Mouse (Mus musculus) bone marrow, adult 2 months (tissue): ENCODE results near the gene Crisp3. TPM values are rescaled to one million over a fixed set of nuclear protein-coding genes. Genes with fewer than 3 reads are reported as not detected.
"Not testable (repeated sequence)": the region's sequence is repeated elsewhere in the genome, so short reads cannot be mapped to it uniquely, and the experiment has no call there.

Source experiments
- H3K27ac ChIP-seq: fragments of 200-500 bp; 2 replicates; pipeline ENCODE4 v1.5.1; 2012; ENCODE audit warnings: low read depth, mild to moderate bottlenecking, control low read depth, inconsistent platforms, low read length; ENCODE audit not compliant: control insufficient read depth, poor library complexity, insufficient read depth
- H3K4me1 ChIP-seq: fragments of 200-500 bp; 2 replicates; pipeline ENCODE4 v1.6.1; 2011; ENCODE audit warnings: low read length; ENCODE audit not compliant: control insufficient read depth, insufficient read depth
- H3K4me3 ChIP-seq: fragments of 200-500 bp; replicated peaks from 2 replicates; pipeline ENCODE3; 2011; ENCODE audit warnings: mild to moderate bottlenecking, low read depth, low read length, control low read depth; ENCODE audit not compliant: control insufficient read depth
- CTCF ChIP-seq: fragments of 200-500 bp; IDR thresholded peaks from 2 replicates; pipeline ENCODE4 v1.5.1; 2011; ENCODE audit warnings: low read length, control low read depth; ENCODE audit not compliant: control insufficient read depth, insufficient read depth
- POLR2A ChIP-seq: fragments of 200-500 bp; IDR thresholded peaks from 2 replicates; pipeline ENCODE4 v1.6.1; 2011; ENCODE audit warnings: low read depth, mild to moderate bottlenecking, control low read depth, low read length, borderline replicate concordance; ENCODE audit not compliant: control insufficient read depth
- WGBS: fragments of 180-500 bp; shearing (Covaris S2); methylation state at CpG from one replicate; pipeline ENCODE4 v1.1.7; 2018; 5-methylcytosine and 5-hydroxymethylcytosine counted together
- polyA plus RNA-seq: library from polyadenylated mRNA; stranded (reverse); fragments of >200 nt; gene quantifications from 2 replicates; pipeline ENCODE4 v1.2.4, GENCODE M21; 2011; ENCODE audit warnings: low replicate concordance; ENCODE audit not compliant: missing spikeins, insufficient read depth, insufficient read length

Gene Crisp3
- not detected in 2 replicates for polyA plus RNA-seq

DNA sequence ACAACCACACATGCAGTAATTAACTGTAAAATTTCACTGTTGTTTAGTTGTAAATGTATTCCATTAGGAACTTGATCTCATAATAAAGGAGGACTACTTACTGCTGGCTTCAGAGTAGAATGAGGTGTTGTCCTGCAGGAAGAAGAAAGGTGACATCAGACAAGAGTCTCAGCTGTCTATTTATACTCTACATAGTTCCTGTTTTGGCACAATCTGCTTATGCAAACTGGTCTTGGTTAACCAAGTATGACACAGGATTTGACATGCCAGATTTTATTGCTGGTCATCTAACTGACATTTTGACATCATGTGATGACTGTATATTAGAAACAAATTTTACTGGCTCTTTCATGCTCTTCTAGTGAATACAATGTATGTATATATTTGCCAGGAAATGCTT is at the start of gene Crisp3:
Gene Crisp3 (minus strand): TSS at position 154 of the 400 bp plus-strand sequence.
- Histone ChIP-seq H3K27ac (no peak within 1 kb of the TSS), H3K4me3 (no peak within 1 kb of the TSS), H3K4me1 (no peaks in the 10 kb centered on the region)
- no peak for TF ChIP-seq POLR2A
- TF ChIP-seq CTCF, result no peak

- TF ChIP-seq POLR2A (no peak), CTCF (no peak)
- WGBS, result 71% methylated on average over 2 of the region's 2 CpGs
- H3K4me1 ChIP-seq, result no peaks in the 10 kb centered on the region
- H3K4me3 ChIP-seq, result no peak overlapping the region
- H3K27ac ChIP-seq, result no peak overlapping the region
Observed at GRCm38 (mm10) chr17:40285435-40285834, 43.3 kb upstream of the Crisp3 start.

GRCm38 (mm10) chr17:40275519-40275918 is 33.4 kb upstream of the Crisp3 start:
- Histone ChIP-seq H3K27ac (no peak overlapping the region), H3K4me1 (no peaks in the 10 kb centered on the region), H3K4me3 (no peak overlapping the region)
- 67% methylated on average over 1 of the region's 1 CpGs for WGBS
- TF ChIP-seq POLR2A (no peak), CTCF (no peak)

DNA sequence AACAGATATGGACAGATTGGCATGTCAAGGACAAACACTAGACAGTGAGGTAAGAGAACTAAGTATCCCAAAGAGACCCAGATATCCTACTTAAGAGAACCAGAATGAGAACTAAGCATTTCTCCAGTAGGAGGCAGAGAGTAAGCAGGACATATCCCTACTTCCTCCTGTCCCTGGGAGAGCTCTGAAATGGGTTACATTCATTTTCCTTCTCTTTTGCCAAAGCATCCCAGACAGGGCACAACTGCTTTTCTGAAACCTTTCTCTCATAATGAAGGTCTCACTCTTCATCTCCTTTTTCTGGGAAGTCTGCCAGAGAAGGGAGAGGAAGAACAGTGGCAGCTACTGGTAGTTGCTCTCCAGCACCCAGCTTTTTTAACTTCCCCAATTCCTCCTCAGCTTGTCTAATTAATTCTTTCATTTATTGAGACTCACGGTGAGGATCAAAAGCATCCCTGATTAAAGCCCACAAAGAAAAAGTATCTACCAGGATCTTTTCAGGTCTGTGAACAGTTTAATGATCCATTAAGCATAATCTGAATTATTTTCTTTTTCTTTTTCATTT is 32.9 kb upstream of the Crisp3 start:
- Histone ChIP-seq H3K4me1 (no peaks in the 10 kb centered on the region), H3K4me3 (no peak overlapping the region), H3K27ac (no peak overlapping the region)
- no peak for TF ChIP-seq POLR2A
- no peak for TF ChIP-seq CTCF
- WGBS, result 13% methylated on average over 1 of the region's 1 CpGs

GRCm38 (mm10) chr17:40252487-40252886 is 10.4 kb upstream of the Crisp3 start:
- TF ChIP-seq POLR2A (no peak), CTCF (no peak)
- Histone ChIP-seq H3K4me1 (no peaks in the 10 kb centered on the region), H3K4me3 (no peak overlapping the region), H3K27ac (no peak overlapping the region)
- WGBS, result 18% methylated on average over 1 of the region's 1 CpGs

DNA sequence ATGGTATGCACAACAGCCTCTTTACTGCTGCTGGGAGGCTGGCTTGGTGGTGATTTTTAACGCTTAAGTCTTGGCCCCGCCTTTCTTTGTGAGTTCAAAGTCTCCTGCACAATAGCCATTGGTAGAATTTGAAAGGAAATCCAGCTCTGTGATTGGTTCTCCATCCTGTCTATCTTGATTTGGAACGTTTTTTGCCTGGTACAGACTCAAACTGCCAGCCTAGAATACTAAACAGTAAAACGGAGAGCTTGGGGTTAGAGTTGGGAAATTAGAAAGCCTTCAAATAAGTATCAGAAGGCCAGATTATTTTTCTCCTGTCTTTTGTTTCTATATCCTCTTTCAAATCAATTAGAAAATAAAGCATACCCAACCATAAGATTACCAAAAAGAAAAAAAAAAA is 33.5 kb downstream of the Crisp3 start, which contains the start of gene Pgk2:
Gene Pgk2 (minus strand): TSS at position 101 of the 400 bp plus-strand sequence.
- WGBS, result 71% methylated on average over 4 of the region's 4 CpGs
- H3K27ac ChIP-seq, result no peak within 1 kb of the TSS

DNA sequence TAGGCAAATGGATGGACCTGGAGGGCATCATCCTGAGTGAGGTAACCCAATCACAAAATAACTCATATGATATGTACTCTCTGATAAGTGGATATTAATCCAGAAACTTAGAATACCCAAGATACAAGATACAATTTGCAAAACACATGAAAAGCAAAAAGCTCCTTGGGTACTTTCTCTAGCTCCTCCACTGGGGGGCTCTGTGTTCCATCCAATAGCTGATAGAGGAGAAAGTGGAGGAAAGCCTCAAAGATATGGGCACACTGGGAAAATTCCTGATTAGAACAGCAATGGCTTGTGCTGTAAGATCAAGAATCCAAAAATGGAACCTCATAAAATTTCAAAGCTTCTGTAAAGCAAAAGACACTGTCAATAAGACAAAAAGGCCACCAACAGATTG is 40.3 kb downstream of the Crisp3 start:
- not testable (repeated sequence) for H3K4me1 ChIP-seq, H3K4me3 ChIP-seq, H3K27ac ChIP-seq

More for the DNA sequence above, 33.5 kb downstream of the Crisp3 start, which contains the start of gene Pgk2:
- no peak for TF ChIP-seq CTCF
- TF ChIP-seq POLR2A, result no peak
- H3K4me3 ChIP-seq, result no peak within 1 kb of the TSS
- H3K4me1 ChIP-seq, result no peaks in the 10 kb centered on the region

GRCm38 (mm10) chr17:40190192-40190591 is 51.9 kb downstream of the Crisp3 start:
- 75% methylated on average over 4 of the region's 4 CpGs for WGBS
- not testable (repeated sequence) for H3K27ac ChIP-seq, H3K4me1 ChIP-seq, H3K4me3 ChIP-seq

Other genes with a start within 250 kb of the Crisp3 start
- gene AC192777.2, start 146.8 kb downstream of the Crisp3 start, polyA plus RNA-seq, result not detected in 2 replicates
- gene Pgk2, start 33.6 kb downstream of the Crisp3 start, polyA plus RNA-seq, result not detected in 2 replicates
- gene Crisp1, start 76.9 kb upstream of the Crisp3 start, polyA plus RNA-seq, result 1.1 TPM in 1 of 2 replicates, not detected in the other